Mouse (Mus musculus): ENCODE data around the gene Plvap. TPM values are rescaled to one million over a fixed set of nuclear protein-coding genes. Genes with fewer than 3 reads are reported as not detected.

The Plvap gene
- polyA plus RNA-seq, 1 experiment from 2014 or later: 84.8 TPM

DNA sequence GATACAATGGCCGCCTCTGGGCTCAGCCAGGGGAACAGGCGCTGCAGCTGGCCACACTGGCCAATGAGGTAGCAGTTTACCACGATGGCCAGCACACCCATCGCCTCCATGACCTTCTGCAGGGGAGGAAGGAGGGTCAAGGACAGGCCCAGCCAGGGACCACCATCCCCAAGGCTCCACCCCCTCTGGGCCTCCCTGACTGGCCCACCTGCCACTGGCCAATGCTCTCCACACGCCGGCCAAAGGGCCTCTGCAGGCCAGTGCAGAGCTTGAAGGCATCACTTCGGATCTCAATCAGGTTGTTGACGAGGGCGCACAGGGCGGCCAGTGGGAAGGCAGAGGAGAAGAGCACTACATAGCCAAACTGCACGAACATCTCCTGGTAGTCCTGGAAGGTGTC lies 32.6 kb downstream of the Plvap start:
- Histone ChIP-seq H3K27ac (no peak overlapping the region), H3K36me3 (peaks cover 11% of the 10 kb centered on the region; the same call in 1 of the 2 replicates), H3K9ac (no peak overlapping the region), H3K4me3 (replicated peaks) (no peak overlapping the region), H3K4me2 (no peak overlapping the region), H3K27me3 (replicated peaks) (no peaks in the 10 kb centered on the region), H3K4me1 (peaks cover 14% of the 10 kb centered on the region; the same call in 1 of the 2 replicates), H3K9me3 (no peaks in the 10 kb centered on the region)
- WGBS: 91% methylated on average over 11 of the region's 11 CpGs
- ATAC-seq (ENCODE audit: insufficient read depth, low FRiP score, low read depth): no peak

DNA sequence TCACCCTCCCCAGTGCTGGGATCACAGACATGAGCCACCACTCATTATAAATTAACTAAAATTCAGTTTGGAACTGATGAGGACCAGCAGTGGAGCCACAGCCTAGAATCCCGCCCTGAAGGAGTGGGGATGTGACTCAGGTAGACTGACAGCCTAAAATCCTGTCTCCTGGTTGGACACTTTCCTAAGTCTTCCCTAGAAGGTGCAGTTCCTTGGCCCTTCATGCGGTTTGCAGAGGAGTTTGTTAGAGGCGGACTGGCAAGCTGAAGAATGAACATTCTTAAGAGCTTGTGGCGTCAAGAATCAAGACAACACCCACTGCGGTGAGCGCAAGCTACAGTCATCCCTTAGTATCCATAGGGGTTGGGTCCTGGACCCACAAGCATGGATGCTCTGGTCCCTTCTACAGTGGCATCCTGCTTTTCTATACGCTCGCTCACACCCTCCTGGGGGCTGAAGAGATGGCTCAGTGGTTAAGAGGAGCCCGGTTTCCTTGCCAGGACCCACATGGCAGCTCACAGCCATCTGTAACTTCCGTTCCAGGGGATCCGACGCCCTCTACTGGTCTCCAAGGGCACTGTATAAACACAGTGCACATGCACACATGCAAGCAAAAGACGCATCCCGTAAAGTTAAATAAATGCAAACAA lies 34.2 kb downstream of the Plvap start:
- H3K9ac ChIP-seq: no peak overlapping the region
- 54% methylated on average over 14 of the region's 14 CpGs for WGBS

GRCm38 (mm10) chr8:71476099-71476940 lies 35.2 kb downstream of the Plvap start:
- Histone ChIP-seq H3K36me3 (peaks cover 24% of the 10 kb centered on the region), H3K27ac (peak overlapping the region; percentile 88), H3K4me1 (peaks cover 14% of the 10 kb centered on the region; the same call in 1 of the 2 replicates), H3K9me3 (no peaks in the 10 kb centered on the region), H3K27me3 (replicated peaks) (no peaks in the 10 kb centered on the region), H3K9ac (peak overlapping the region; percentile 50; the same call in 1 of the 2 replicates), H3K4me2 (peak overlapping the region; percentile 92), H3K4me3 (replicated peaks) (peak overlapping the region; percentile 64)
- under 1% methylated on average over 104 of the region's 121 CpGs for WGBS
- peak; percentile 74 for ATAC-seq (ENCODE audit: insufficient read depth, low FRiP score, low read depth)

More for the DNA sequence above, 34.2 kb downstream of the Plvap start:
- Histone ChIP-seq H3K4me2 (peak overlapping the region; percentile 92), H3K36me3 (peaks cover 21% of the 10 kb centered on the region), H3K4me1 (peaks cover 14% of the 10 kb centered on the region; the same call in 1 of the 2 replicates), H3K27me3 (replicated peaks) (no peaks in the 10 kb centered on the region), H3K4me3 (replicated peaks) (peak overlapping the region; percentile 64), H3K27ac (no peak overlapping the region), H3K9me3 (no peaks in the 10 kb centered on the region)
- ATAC-seq (ENCODE audit: insufficient read depth, low FRiP score, low read depth): no peak

GRCm38 (mm10) chr8:71475702-71476075 lies 35.9 kb downstream of the Plvap start:
- Histone ChIP-seq H3K36me3 (peaks cover 24% of the 10 kb centered on the region), H3K4me1 (peaks cover 17% of the 10 kb centered on the region; the same call in 1 of the 2 replicates), H3K4me2 (peak overlapping the region; percentile 92), H3K9ac (peak overlapping the region; percentile 50; the same call in 1 of the 2 replicates), H3K27ac (peak overlapping the region; percentile 88; the same call in 1 of the 2 replicates), H3K4me3 (replicated peaks) (peak overlapping the region; percentile 64), H3K27me3 (replicated peaks) (no peaks in the 10 kb centered on the region), H3K9me3 (no peaks in the 10 kb centered on the region)
- 26% methylated on average over 4 of the region's 4 CpGs for WGBS
- ATAC-seq (ENCODE audit: insufficient read depth, low FRiP score, low read depth): no peak

GRCm38 (mm10) chr8:71474785-71475701 lies 36.5 kb downstream of the Plvap start:
- ATAC-seq (ENCODE audit: insufficient read depth, low FRiP score, low read depth): no peak
- H3K4me1 ChIP-seq: peaks cover 23% of the 10 kb centered on the region
- no peak overlapping the region for H3K9ac ChIP-seq
- H3K27ac ChIP-seq: no peak overlapping the region
- no peaks in the 10 kb centered on the region for H3K27me3 ChIP-seq (replicated peaks)
- H3K36me3 ChIP-seq: peaks cover 24% of the 10 kb centered on the region
- no peak overlapping the region for H3K4me2 ChIP-seq
- no peaks in the 10 kb centered on the region for H3K9me3 ChIP-seq
- 0 out of 2 replicates have a peak overlapping the region, but pooled peaks have one; percentile 64 for H3K4me3 ChIP-seq (replicated peaks)
- WGBS: 90% methylated on average over 25 of the region's 25 CpGs

GRCm38 (mm10) chr8:71474344-71474743 lies 37.2 kb downstream of the Plvap start:
- peaks cover 24% of the 10 kb centered on the region for H3K36me3 ChIP-seq
- H3K9ac ChIP-seq: no peak overlapping the region
- whole genome bisulfite sequencing: 89% methylated on average over 18 of the region's 18 CpGs

GRCm38 (mm10) chr8:71472601-71473386 lies 38.8 kb downstream of the Plvap start:
- no peak overlapping the region for H3K4me2 ChIP-seq
- no peak for ATAC-seq (ENCODE audit: insufficient read depth, low FRiP score, low read depth)
- no peaks in the 10 kb centered on the region for H3K27me3 ChIP-seq (replicated peaks)
- no peak overlapping the region for H3K9ac ChIP-seq
- no peaks in the 10 kb centered on the region for H3K9me3 ChIP-seq
- 82% methylated on average over 8 of the region's 8 CpGs for WGBS
- peaks cover 27% of the 10 kb centered on the region for H3K4me1 ChIP-seq
- no peak overlapping the region for H3K4me3 ChIP-seq (replicated peaks)
- H3K27ac ChIP-seq: no peak overlapping the region
- peaks cover 24% of the 10 kb centered on the region for H3K36me3 ChIP-seq

More at GRCm38 (mm10) chr8:71474344-71474743, 37.2 kb downstream of the Plvap start:
- Histone ChIP-seq H3K27me3 (replicated peaks) (no peaks in the 10 kb centered on the region), H3K9me3 (no peaks in the 10 kb centered on the region), H3K4me3 (replicated peaks) (no peak overlapping the region), H3K27ac (no peak overlapping the region), H3K4me2 (no peak overlapping the region), H3K4me1 (peaks cover 27% of the 10 kb centered on the region)
- ATAC-seq (ENCODE audit: insufficient read depth, low FRiP score, low read depth): no peak

DNA sequence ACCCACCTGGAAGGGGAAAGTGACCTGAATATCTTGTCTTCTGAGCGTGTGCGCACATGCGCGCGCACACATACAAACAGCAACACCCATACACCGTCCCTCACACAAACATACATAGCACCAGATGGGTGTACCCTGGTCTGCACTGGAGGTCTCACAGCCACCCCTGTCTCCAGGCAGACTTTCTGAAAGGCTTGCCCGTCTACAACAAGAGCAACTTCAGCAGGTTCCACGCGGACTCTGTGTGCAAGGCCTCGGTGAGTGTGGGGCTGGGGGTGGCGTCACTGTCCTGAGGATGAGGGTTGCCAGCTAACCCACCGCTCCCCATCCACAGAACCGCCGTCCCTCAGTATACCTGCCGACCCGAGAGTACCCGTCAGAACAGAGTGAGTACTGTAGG lies 39.7 kb downstream of the Plvap start:
- no peak overlapping the region for H3K27ac ChIP-seq
- no peaks in the 10 kb centered on the region for H3K9me3 ChIP-seq
- H3K36me3 ChIP-seq: peaks cover 24% of the 10 kb centered on the region
- no peak overlapping the region for H3K4me2 ChIP-seq
- peaks cover 20% of the 10 kb centered on the region for H3K4me1 ChIP-seq
- 93% methylated on average over 17 of the region's 17 CpGs for WGBS
- ATAC-seq (ENCODE audit: insufficient read depth, low FRiP score, low read depth): no peak
- no peaks in the 10 kb centered on the region for H3K27me3 ChIP-seq (replicated peaks)
- no peak overlapping the region for H3K4me3 ChIP-seq (replicated peaks)
- no peak overlapping the region for H3K9ac ChIP-seq

GRCm38 (mm10) chr8:71470913-71471255 lies 40.7 kb downstream of the Plvap start:
- Histone ChIP-seq H3K27ac (no peak overlapping the region), H3K4me3 (replicated peaks) (no peak overlapping the region), H3K4me1 (peaks cover 17% of the 10 kb centered on the region), H3K36me3 (peaks cover 24% of the 10 kb centered on the region), H3K9me3 (no peaks in the 10 kb centered on the region), H3K9ac (no peak overlapping the region), H3K4me2 (no peak overlapping the region), H3K27me3 (replicated peaks) (no peaks in the 10 kb centered on the region)
- WGBS: 71% methylated on average over 5 of the region's 5 CpGs
- no peak for ATAC-seq (ENCODE audit: insufficient read depth, low FRiP score, low read depth)

- peaks cover 24% of the 10 kb centered on the region for H3K36me3 ChIP-seq
- H3K4me2 ChIP-seq: peak overlapping the region; percentile 78
- H3K4me1 ChIP-seq: peaks cover 15% of the 10 kb centered on the region
- no peaks in the 10 kb centered on the region for H3K9me3 ChIP-seq
- H3K4me3 ChIP-seq (replicated peaks): peak overlapping the region; percentile 79
- no peak for ATAC-seq (ENCODE audit: insufficient read depth, low FRiP score, low read depth)
- 77% methylated on average over 3 of the region's 3 CpGs for WGBS
- no peaks in the 10 kb centered on the region for H3K27me3 ChIP-seq (replicated peaks)
- H3K9ac ChIP-seq: peak overlapping the region; percentile 64; the same call in 1 of the 2 replicates
- no peak overlapping the region for H3K27ac ChIP-seq
Measured at GRCm38 (mm10) chr8:71470146-71470912, 41.2 kb downstream of the Plvap start.
